Mouse (Mus musculus) gastrocnemius, adult 8-10 months (tissue): Measurements from ENCODE around the gene Camk1g. TPM values are rescaled to one million over a fixed set of nuclear protein-coding genes. Genes with fewer than 3 reads are reported as not detected.
A peak's percentile ranks its signal among the peaks of the same experiment; 100 is the strongest.

Source experiments
- DNase-seq, 2 experiments: peaks; one replicate each; pipeline ENCODE4 v3.0.0; 2022; ENCODE audit warnings: low spot score in 2 of 2
- total RNA-seq, 4 experiments: library from RNA; stranded (reverse); gene quantifications; 2 replicates each; pipeline ENCODE4 v1.2.4; 2022

Gene Camk1g
- under 1 TPM in 2 of 4 experiments, not detected in 2; 0.19 to 0.27 TPM for total RNA-seq

DNA sequence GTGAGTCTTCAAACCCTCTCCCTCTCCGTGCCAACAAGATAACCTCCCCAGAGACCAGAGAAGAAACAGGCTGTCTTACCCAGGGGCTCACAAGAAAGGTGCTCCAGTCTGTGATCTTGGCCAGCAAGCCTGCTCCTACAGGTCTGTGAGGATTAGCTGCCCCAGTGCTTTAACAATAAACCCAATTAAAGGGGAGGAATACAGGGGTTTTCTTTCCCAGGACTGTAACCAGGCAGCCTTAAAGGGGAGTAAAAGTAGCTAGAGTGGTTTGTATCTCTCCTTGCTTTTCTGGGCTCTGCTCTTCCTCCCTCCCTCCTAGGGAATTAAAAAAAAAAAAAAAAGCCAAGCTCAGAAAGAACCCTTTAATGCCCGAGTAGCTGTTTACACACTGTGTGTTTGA is at the start of gene Camk1g:
Gene Camk1g (minus strand): TSS at position 203 of the 400 bp plus-strand sequence.
- no peak for DNase-seq

DNA sequence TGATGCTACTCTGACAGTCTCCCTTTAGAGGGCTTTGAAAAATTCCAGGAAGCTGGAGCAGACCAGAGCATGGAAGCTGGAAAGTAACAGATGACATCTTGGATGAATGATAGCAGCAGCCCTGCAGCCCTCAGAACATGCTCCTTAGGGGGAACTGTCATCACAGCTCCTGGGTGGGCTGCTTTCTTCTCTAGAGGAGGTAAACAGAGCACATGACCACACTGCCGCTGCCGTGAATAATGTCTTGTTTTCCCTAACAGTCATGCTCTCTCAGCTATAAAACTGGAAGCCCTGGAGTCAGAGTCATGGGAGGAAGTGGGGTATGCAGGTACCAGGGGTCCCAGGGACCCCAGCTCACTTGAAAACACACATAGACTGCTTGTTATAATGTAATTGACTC is 49.1 kb upstream of the Camk1g start:
- DNase-seq: no peak

GRCm38 (mm10) chr1:193418656-193419055 is 48.6 kb upstream of the Camk1g start:
- no peak for DNase-seq

DNA sequence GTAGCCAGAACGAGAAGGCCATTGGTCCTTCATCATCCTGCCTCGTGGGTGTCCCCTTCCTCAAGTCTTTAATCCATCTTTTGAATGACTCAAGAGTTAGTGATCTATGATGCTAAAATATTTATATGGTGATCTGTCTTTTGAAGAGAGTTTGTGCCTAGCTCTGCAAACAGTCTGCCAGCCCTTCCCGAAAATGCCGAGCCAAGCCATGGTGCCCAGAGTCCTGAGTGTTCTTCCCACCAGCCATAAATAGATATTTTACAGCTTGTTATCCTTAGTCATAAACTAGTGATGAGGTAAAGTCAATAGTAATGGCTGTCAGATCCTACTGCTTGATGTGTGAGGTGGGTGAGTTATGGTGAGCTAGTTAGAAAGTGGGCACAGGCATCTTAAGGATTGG is 44.0 kb upstream of the Camk1g start:
- no peak for DNase-seq

- DNase-seq: no peak
These were observed 43.4 kb upstream of the Camk1g start for GRCm38 (mm10) chr1:193413368-193414000.

DNA sequence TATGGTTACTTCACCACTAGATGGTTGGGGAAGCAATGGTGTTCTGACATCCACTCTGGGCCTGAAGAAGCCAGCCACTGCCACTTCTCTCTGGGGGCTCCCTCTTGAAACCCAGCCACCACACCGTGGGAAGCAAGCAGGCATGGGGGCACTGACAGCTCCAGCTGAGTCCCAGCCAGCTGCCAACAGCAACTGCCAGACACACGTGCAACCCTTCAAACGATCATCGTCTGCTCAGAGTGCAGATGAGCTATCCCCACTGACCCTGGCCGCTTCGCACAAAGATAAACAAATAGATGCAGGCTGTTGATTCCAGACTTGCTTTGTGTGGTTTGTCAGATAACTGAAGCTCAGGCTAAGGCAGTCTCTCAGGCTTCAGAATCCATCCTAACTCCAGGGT is 37.4 kb upstream of the Camk1g start:
- no peak for DNase-seq

- no peak for DNase-seq
These were observed 36.1 kb upstream of the Camk1g start for GRCm38 (mm10) chr1:193406059-193406642.

DNA sequence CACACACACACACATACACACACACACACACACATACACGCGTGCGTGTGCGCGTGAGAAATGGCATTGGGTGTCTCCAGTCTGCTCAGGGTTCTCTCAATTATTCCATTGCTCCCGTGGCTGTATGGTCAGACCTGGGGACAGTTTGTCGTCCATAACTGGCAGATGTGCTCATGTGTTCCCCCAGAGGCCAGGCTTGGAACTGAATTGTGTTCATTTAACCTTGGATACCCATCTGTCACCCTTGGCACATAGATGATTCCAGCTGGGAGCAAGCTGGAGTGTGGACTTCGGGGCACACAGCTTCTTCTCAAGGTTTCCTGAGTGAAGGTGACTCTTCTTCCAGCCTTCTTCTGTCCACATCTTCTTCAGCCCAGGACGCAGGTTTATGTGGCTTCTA is 31.6 kb upstream of the Camk1g start:
- no peak for DNase-seq

DNA sequence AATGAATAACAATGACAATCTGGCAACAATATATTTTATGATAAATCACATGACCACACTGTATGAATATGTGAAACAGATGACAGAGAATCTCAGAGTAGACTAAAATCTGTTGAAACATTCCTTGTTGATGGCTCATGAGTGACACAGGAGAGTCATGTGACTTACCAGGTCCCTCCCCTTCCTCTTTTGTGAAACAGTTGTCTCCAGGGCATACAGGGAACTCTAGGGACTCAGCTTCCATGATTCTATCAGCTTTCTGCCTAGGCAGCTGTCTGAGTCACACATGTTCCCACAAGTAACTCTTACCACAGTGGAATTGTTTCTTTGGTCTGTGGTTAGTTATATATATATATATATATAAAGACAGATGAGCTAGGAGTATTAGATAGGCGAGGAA is 30.2 kb upstream of the Camk1g start:
- no peak for DNase-seq

GRCm38 (mm10) chr1:193398728-193399437 is 28.8 kb upstream of the Camk1g start:
- no peak for DNase-seq

- no peak for DNase-seq
These were observed 27.0 kb upstream of the Camk1g start for GRCm38 (mm10) chr1:193397109-193397508.

DNA sequence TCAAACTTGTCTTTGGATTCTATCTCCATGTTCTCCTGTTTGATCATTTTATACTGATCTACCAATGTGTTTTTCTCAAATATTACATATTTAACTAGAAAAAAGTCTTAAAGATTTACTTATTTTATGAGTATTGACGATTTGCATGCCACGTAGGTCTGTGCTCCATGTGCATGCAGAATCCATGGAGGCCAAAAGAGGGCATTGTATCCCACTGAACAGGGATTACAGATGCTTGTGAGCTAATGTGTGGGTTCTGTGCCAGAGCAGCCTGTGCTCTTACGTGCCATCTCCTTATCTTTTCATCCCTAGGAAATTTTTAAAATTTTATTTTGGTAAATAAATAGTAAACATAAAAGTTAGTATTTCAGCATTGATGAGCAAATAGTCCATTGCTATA is 22.2 kb upstream of the Camk1g start:
- no peak for DNase-seq

DNA sequence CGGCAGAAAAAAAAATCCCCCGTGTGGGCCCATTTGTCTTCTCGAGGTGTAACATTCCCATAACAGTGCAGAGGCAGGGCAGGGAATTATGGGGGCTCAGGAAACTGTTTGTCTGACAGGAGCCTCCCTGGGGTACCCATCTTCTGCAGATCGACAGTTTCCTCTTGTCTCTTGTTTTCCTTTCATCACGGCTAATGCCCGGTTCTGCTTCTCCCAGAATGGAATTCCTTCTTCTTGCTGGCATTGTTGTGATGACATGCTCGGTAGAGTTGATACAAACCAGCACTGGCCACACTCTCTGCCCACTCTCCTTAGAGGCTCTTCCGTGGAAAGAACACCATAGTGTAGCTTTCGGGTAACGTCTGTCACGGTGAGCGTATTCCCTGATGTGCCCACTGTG is 19.9 kb upstream of the Camk1g start:
- DNase-seq: no peak

DNA sequence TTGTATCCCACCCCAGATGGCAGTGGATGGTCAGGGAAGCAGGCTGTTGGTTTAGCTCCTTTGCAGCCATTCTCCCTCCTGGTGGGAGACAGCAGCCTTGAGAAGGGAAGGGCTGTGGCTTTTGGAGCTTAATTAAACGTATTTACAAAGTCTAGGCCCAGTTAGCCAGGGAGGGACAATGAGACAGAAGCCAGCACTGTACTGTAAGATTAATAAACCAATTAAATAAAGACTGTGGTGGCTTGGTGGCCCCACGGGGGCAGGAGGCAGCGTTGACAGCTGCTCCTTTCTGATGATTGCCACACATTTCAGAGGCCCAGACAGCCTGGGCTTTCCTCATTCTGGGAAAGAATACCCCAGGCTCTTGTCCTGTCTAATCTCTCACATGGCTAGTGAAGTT is 19.4 kb upstream of the Camk1g start:
- no peak for DNase-seq

DNA sequence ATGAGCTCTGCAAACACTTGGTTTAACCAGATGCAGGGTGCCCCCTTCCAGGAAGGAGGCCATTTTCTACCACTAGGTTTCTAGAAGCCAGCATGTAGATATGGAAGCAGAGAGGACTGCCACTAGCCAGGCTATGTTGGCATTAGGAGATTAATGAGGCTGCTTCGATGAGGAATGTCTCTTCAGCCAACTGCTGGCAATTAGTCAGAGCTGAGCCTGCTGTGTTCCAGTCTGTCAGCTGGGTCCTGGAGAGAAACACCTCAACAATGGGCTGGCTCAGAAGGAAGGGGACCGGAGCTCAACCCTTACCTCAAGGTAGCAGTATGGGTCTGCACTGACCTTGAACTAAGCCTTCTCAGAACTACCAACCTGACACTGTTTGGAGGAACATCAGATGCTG is 17.1 kb upstream of the Camk1g start:
- DNase-seq: no peak

GRCm38 (mm10) chr1:193386136-193386535 is 16.0 kb upstream of the Camk1g start:
- DNase-seq: peak; percentile 68 to 77

DNA sequence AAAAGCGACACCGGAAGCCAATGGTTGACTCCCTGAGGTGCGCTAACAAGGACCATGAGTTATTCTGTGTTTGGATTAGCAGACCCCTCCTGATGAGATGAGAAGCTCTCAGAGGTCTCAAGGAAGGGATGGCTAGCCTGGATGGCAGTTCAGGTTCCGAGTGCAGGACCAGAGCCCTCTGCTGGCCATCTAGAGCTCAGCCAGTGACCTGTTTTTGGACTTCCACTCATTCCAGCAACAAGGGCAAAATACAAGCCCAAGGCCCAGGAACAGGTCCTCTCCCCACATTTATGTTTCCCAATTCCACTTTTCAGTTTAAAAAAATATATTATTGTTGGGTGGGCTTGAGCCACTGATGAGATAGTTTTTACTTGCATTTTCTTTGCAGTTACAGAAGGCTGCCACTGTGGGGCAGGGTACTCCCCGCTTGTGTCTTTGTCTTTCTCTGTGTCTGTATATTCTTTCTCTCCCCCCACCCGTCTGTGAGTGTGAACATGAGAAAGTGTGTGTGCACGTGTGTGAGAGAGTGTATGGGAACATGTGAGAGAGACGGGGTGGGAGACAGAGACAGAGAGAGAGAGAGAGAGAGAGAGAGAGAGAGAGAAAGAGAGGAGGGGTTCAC is 12.9 kb upstream of the Camk1g start:
- DNase-seq: no peak

DNA sequence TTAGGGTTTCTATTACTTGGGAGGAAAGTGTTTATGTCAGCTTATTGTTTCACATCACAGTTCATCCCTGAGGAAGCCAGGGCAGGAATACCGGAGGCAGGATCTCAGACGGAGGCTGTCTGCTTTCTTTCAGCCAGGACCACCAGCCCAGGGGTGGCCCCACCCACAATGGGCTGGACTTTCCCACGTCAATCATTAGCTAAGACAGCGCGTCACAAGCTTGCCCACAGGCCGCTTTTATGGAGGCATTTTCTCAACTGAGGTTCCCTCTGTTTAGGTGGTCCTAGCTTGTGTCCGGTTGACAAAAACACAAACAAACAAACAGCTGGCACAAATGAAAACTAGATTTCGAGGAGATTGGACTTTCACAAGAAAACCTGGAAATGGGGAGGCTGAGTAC is 12.3 kb upstream of the Camk1g start:
- DNase-seq: no peak

DNA sequence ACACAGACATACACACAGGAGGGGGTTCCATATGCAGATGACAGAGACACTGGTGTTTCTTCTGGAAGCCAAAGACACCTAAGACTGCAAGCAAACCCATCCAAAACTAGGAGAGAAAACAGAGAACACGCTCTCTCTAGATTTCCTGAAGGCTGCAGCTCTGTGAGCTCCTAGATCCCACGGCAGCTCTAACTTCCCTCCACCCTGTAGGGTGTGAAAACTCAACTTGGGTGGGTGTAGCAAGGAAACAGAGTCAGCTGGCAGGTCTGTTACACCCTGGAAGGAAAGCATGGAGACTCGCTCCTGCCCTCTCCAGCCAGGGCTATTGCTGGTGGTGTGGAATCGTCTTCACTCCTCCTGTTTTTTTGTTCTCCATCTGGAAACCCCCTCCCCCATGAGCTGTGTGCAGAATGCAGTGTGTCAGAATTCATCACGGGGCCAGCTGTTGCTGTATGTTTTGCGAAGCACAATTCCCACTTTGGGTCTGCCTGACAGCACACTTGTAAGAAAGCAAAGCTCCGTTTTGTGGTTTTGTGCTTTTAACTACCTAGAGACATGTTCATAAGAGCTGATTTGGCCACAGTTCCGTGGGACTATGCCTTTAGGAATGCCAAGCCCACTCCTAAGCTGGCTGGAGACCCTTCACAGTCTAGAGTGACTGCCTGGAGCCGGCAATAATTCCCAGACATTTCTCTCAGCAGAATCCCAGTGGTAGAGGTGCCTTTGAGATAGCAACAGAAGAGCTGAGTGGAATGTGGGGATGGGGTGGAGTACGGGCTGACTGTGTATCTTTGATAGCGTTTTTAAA is 11.7 kb upstream of the Camk1g start:
- DNase-seq: no peak

GRCm38 (mm10) chr1:193380877-193381276 is 10.8 kb upstream of the Camk1g start:
- no peak for DNase-seq

- no peak for DNase-seq
These were observed 9.5 kb upstream of the Camk1g start for GRCm38 (mm10) chr1:193379634-193380033.
